Mouse (Mus musculus) erythroblast, embryonic 14.5 days (primary cell): ENCODE measurements around the gene Mbl2. TPM values are rescaled to one million over a fixed set of nuclear protein-coding genes. Genes with fewer than 3 reads are reported as not detected.

Source experiments
- H3K27me3 ChIP-seq: 2 replicates; pipeline ENCODE4 v1.6.1; 2012; ENCODE audit warnings: inconsistent platforms; ENCODE audit not compliant: control insufficient read depth
- H3K36me3 ChIP-seq: 2 replicates; pipeline ENCODE4 v1.6.1; 2012; ENCODE audit warnings: mild to moderate bottlenecking, inconsistent platforms; ENCODE audit not compliant: control insufficient read depth
- H3K4me1 ChIP-seq: 2 replicates; pipeline ENCODE4 v1.6.1; 2012; ENCODE audit warnings: inconsistent platforms; ENCODE audit not compliant: control insufficient read depth
- H3K4me3 ChIP-seq: replicated peaks from 2 replicates; pipeline ENCODE3; 2012; ENCODE audit warnings: moderate library complexity, mild to moderate bottlenecking, inconsistent platforms
- H3K9me3 ChIP-seq: 2 replicates; pipeline ENCODE4 v1.6.1; 2012; ENCODE audit warnings: low read length, inconsistent platforms, mixed read lengths; ENCODE audit not compliant: control insufficient read depth
- GATA1 ChIP-seq: IDR thresholded peaks from 2 replicates; pipeline ENCODE4 v1.6.1; 2012; ENCODE audit warnings: low read length, inconsistent platforms, mixed read lengths
- TAL1 ChIP-seq: IDR thresholded peaks from 3 replicates; pipeline ENCODE4 v1.6.1; 2012; ENCODE audit warnings: low read length, inconsistent platforms, mixed read lengths
- polyA plus RNA-seq: library from polyadenylated mRNA; stranded (reverse); fragments of >175 nt; gene quantifications from 2 replicates; pipeline ENCODE4 v1.2.3, GENCODE M21; 2012

The Mbl2 gene
- polyA plus RNA-seq, 1 experiment: 0.05 TPM

DNA sequence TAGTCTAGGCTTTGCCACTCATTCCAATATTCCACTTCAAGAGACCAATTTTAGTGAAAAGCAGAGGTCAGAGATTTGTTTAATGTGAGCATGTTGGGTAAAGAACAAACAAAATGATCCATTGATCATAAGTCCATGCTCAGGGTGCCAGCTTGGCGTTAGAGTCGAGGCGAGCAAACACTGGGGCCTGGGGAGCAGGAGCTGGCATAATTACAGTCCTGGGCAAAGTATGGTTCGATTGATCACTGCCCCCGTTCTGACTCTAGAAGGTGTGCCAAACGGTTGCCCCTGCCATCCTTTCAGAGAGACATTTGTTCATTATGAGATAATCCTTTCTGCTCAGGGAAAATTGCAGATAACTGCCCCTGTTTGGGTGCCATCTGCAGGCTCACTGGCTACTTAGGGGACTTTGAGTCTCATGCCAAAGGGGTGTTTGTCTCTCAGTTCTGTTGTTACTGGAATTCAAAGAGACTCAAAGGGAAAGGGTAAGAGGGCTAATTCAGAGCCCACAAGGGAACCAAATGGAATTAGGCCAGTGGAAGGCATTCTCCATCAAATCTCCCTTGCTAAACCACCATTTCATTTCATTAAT lies 55.3 kb downstream of the Mbl2 start:
- H3K4me1 ChIP-seq: no peaks in the 10 kb centered on the region
- no peak overlapping the region for H3K4me3 ChIP-seq
- no peaks in the 10 kb centered on the region for H3K27me3 ChIP-seq
- no peak for TF ChIP-seq GATA1
- no peak for TF ChIP-seq TAL1
- H3K36me3 ChIP-seq: no peaks in the 10 kb centered on the region
- H3K9me3 ChIP-seq: no peaks in the 10 kb centered on the region

Other genes starting within 250 kb of the Mbl2 start
- gene Trpd52l3, start 229.2 kb upstream of the Mbl2 start, polyA plus RNA-seq: not detected in 2 replicates
- 0.94 and 1.1 TPM in 2 replicates for gene Uhrf2, start 202.4 kb upstream of the Mbl2 start, polyA plus RNA-seq
- gene Gldc, start 57.5 kb upstream of the Mbl2 start, polyA plus RNA-seq: 0.03 TPM in 1 of 2 replicates, not detected in the other